Mouse (Mus musculus) lung, postnatal 10 days (tissue): ENCODE measurements around the gene Gmppa.

Experiments
- DNase-seq: peaks from one replicate; pipeline ENCODE4 v3.0.0; 2021

Gmppa gene

GRCm38 (mm10) chr1:75456746-75457564 lies 21.2 kb downstream of the Gmppa start:
- DNase-seq: no peak

- no peak for DNase-seq
Observed at GRCm38 (mm10) chr1:75457710-75458024, 21.9 kb downstream of the Gmppa start.

- DNase-seq: peak; percentile 54
Observed at GRCm38 (mm10) chr1:75458025-75458788, 22.5 kb downstream of the Gmppa start.

- DNase-seq: peak; percentile 44
Observed at GRCm38 (mm10) chr1:75458789-75459684, 23.3 kb downstream of the Gmppa start.

- no peak for DNase-seq
Observed at GRCm38 (mm10) chr1:75460297-75460696, 24.6 kb downstream of the Gmppa start.

- DNase-seq: no peak
Observed at GRCm38 (mm10) chr1:75462636-75463035, 26.9 kb downstream of the Gmppa start.

- no peak for DNase-seq
Observed at GRCm38 (mm10) chr1:75463652-75464204, 28.0 kb downstream of the Gmppa start.

- DNase-seq: peak; percentile 84
Observed at GRCm38 (mm10) chr1:75467215-75467927, 31.6 kb downstream of the Gmppa start.

GRCm38 (mm10) chr1:75469287-75469825 lies 33.6 kb downstream of the Gmppa start:
- DNase-seq: no peak

GRCm38 (mm10) chr1:75476441-75476840 lies 40.7 kb downstream of the Gmppa start:
- DNase-seq: no peak

GRCm38 (mm10) chr1:75477264-75477965 lies 41.7 kb downstream of the Gmppa start:
- DNase-seq: peak; percentile 86

GRCm38 (mm10) chr1:75477966-75478290 lies 42.2 kb downstream of the Gmppa start:
- no peak for DNase-seq

- peak; percentile 71 for DNase-seq
Observed at GRCm38 (mm10) chr1:75478497-75478896, 42.8 kb downstream of the Gmppa start.

- DNase-seq: peak; percentile 98
Observed at GRCm38 (mm10) chr1:75478916-75479634, 43.3 kb downstream of the Gmppa start, which contains the start of the genes Chpf and Tmem198. TSS of gene Chpf (minus strand) at chr1:75479307. TSS of gene Tmem198 (plus strand) at chr1:75479532.

GRCm38 (mm10) chr1:75479635-75479989 lies 43.9 kb downstream of the Gmppa start:
- no peak for DNase-seq

GRCm38 (mm10) chr1:75480036-75480435 lies 44.3 kb downstream of the Gmppa start:
- DNase-seq: no peak

GRCm38 (mm10) chr1:75480735-75481134 lies 45.0 kb downstream of the Gmppa start:
- DNase-seq: no peak

GRCm38 (mm10) chr1:75486561-75486960 lies 50.8 kb downstream of the Gmppa start:
- DNase-seq: no peak

GRCm38 (mm10) chr1:75487040-75487404 lies 51.3 kb downstream of the Gmppa start:
- no peak for DNase-seq

- DNase-seq: peak; percentile 81
Observed at GRCm38 (mm10) chr1:75487405-75488161, 51.9 kb downstream of the Gmppa start.
